Mouse (Mus musculus) ES-Bruce4 (cell line): ENCODE data around the gene Borcs6.

Experiments used
- CTCF ChIP-seq: IDR thresholded peaks from one replicate; pipeline ENCODE4 v1.8.1; 2011; ENCODE audit warnings: low read depth, low read length
- EP300 ChIP-seq: IDR thresholded peaks from 2 replicates; pipeline ENCODE4 v1.6.1; 2011; ENCODE audit warnings: low read depth, low read length; ENCODE audit not compliant: insufficient read depth
- POLR2A ChIP-seq: IDR thresholded peaks from one replicate; pipeline ENCODE4 v1.8.1; 2011; ENCODE audit warnings: low read length; ENCODE audit not compliant: insufficient read depth

DNA sequence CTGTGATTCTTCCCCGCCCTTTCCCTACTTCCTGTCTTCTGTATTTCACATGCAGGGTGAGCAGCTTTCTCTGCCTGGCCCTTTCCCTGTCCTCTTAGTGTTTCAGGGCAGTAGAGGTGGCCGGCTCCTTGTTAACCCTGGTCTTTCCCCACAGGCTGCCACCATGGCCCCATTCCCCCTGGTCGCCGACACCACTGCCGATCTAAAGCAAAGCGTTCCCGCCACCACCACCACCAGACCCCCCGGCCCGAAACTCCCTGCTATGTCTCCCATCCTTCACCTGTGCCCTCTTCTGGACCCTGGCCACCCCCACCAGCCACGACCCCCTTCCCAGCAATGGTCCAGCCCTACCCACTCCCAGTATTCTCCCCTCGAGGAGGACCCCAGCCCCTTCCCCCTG is 46.8 kb downstream of the Borcs6 start:
- no peak for TF ChIP-seq CTCF
- TF ChIP-seq EP300, result no peak
- no peak for TF ChIP-seq POLR2A
